Mouse (Mus musculus) common myeloid progenitor, adult 5-6 weeks (primary cell): Measurements from ENCODE around the gene Tkfc. TPM values are rescaled to one million over a fixed set of nuclear protein-coding genes. Genes with fewer than 3 reads are reported as not detected.
"Not testable (repeated sequence)": the region's sequence is repeated elsewhere in the genome, so short reads cannot be mapped to it uniquely, and the experiment has no call there.

Experiments
- ATAC-seq: replicated peaks from 2 replicates; pipeline ENCODE4 v1.8.0; 2016; ENCODE audit warnings: low read depth, mild to moderate bottlenecking, moderate TSS enrichment, inconsistent platforms; ENCODE audit not compliant: poor library complexity, severe bottlenecking
- total RNA-seq: library from RNA; stranded (forward); fragments of 200-1000, 187-1606 nt; gene quantifications from 2 replicates; pipeline ENCODE4 v1.2.3, GENCODE M21; 2017

Tkfc gene
- total RNA-seq, 1 experiment from 2014 or later, result 7.3 TPM

DNA sequence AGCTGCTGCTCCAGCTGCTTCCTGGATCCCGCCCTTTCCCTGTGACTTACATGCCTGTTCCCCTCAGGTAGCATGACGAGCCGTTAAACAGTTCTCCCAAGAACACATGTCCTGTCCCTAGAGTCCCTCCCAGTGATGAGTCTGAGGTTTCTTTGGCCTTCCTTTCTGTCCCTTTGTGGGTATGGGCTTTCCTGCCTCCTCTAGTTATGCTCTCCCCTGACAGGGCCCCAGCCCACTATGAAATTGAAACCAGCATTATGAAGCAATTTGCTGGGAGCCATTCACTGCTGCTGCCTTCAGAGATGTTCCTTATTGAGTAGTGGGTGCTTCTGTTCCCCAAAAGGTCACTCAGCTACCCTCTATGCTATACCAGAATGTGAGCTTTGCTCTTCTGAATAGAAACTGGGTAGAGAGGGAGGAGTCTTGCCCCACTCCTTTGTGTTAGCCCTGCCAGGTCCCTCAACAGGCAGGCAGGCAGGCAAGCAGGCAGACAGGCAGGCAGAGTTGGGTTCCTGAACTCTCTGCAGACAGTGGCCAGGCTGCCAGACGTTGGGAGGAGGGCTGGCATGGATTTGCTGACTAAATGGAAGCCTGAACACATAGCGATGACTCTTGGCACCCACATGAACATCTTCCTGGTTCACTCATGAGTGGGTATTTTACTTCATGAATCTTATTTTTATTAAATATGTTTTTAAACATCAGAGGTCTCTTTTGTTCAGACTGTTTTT lies 16.2 kb downstream of the Tkfc start:
- ATAC-seq, result peak; percentile 88

DNA sequence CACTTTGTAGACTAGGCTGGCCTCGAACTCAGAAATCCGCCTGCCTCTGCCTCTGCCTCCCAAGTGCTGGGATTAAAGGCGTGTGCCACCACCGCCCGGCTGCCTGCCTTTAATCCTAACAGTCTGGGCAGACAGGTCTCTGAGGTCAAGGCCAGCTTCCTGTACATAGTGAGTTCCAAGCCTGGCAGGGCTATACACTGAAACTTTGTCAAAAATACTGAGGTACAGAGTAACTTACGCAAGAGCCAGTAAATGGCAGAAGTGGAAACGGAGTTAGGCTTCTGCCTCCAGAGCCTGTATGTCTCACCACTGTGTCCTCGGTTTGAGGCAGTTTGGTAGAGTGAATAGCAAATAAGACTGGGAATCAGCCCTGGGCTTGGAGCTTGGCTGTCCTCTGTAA lies 18.2 kb downstream of the Tkfc start:
- peak; percentile 45 for ATAC-seq

DNA sequence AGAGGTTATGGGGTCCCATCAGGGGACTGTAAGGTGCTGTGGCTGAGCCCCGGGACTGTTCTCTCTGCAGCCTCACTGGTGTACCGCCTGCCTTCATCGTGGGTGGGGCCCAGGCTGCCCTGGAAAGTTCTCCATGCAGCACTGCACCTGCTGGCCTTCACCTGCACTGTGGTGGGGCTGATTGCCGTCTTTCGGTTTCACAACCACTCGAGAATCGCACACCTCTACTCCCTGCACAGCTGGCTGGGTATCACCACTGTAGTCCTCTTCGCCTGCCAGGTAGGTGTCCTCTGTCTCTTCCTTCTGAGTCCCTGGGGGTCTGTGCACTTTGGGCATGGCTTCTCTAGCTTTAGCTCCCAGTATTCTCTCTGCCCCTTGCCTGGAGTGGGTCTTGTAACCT lies 20.3 kb downstream of the Tkfc start:
- ATAC-seq, result no peak

DNA sequence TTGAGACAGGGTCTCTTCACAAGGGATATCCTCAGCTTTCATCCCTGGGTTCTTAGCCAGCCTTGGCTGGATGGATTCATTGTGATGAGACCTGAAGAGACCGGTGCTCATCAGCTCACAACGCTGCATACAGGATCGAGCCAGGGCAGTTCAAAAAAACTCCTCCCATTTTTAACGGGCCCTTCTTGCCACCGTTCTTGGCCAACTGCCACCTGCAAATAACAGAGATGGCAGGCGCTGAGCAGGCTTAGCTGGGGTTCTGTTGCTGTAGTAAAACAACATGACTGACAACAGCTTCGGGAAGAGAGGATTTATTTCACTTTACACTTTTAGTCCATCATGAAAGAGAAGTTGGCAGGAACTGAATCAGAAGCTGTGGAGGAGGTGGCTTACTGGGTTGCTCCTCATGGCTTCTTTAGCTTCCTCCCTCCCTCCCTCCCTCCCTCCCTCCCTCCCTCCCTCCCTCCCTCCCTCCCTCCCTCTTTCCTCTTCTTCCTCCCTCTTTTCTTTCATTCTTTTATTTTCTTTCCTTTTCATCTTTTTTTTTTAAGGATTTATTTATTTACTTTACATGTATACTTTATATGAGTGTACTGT lies 21.8 kb downstream of the Tkfc start:
- ATAC-seq, result no peak

DNA sequence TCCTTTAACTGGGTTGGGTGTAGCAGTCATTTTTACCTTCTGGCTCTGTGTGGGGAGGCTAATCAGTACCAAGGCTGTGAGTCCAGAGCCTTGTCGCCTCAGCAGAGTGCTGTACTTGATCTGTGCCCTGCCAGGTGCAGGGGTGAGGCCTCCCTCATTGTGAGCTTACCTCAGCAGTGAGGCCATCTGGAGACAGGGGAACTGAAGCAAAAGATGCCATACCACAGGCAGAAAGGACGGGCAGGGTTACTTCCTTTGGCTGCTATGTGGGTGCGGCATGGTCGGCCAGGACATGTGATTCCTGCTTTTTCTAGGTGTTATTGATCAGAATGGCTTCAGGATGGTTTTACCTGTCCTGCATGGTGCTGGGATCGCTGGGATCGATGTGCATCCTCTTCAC lies 23.5 kb downstream of the Tkfc start:
- 0 out of 2 replicates have a peak, but pooled peaks have one; percentile 9 for ATAC-seq

DNA sequence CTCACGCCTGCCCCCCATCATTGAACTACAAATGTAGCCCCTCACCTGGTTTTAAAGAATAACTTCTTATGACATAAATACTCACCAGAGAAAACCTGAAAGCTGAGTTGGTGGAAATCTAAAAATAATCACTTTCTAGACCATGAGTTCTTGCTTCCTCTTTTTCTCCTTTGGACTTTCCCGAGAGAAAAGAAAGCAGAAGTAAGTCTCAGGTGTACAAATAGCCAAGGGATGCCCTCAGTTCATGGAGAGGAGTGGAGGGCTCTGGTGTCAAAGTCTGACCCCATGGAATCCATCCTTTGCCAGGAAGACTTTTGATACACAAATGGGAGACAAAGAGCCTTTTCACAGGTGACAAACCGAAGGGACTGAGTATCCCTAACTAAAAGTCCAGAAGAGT lies 24.7 kb downstream of the Tkfc start:
- ATAC-seq, result 0 out of 2 replicates have a peak, but pooled peaks have one; percentile 11

DNA sequence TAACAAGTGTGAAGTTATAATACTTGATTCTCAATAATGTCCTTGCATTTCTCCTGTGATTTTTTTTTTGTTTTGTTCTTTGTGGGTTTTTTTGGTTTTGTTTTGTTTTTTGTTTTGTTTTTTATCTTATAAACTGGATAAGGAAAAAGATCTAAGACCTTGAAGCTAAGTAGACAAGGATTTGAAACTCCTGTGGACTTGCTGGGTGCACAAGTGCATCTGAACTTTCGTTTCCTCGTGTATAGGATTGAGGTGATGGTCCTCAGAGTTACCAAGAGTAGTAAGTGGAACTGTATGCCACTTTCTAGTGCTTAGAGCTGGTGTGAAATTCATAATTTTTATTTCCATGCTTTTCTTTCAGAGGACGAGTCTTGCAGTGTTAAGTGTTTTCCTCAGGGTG lies 25.4 kb downstream of the Tkfc start:
- no peak for ATAC-seq

DNA sequence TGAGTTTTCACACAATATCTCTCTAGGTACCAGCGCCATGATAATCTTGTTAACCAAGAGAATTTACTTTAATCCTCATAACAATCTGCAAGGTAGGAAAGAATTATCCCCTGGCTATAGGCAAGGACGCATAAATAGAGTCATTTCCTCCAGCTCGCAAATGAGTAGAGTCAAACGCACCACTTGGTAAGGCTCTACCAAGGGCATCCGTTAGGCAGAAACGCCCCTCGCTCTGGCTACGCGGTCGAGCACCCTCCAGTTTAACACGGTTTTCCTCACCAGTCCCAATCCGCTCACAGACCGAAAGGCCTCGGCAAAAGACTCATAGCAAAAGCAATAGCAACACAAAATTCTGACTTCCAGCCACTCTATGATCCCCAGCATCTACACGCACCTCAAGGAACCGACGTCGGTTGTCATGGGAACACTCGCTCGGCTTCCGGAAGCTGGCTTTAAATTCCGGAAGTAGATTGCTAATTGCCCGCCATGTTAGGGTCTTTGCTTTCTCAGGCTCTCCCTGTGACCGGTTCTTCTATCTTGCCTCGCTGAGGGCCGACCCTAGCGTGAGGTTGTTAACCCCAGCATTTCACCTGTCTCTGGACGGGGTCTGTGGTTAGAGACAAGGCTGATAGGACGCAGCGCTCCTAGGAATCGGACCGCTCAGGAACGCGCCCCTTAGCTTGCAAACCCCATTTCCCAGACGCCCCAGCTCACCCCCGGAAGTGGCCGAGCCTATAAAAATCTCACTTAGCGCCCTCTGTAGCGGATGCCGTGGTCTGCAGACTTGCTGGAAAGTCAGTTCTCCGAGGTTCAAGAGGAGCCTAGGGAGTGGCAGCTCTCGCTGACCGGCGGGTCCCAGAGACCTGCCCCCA lies 28.5 kb downstream of the Tkfc start, which contains the start of the genes Cyb561a3 and Tmem138:
TSS of gene Cyb561a3 (plus strand) at position 483 of the 872 bp plus-strand sequence.
TSS of gene Tmem138 (minus strand) at position 673 of the 872 bp plus-strand sequence.
- ATAC-seq, result peak; percentile 95

DNA sequence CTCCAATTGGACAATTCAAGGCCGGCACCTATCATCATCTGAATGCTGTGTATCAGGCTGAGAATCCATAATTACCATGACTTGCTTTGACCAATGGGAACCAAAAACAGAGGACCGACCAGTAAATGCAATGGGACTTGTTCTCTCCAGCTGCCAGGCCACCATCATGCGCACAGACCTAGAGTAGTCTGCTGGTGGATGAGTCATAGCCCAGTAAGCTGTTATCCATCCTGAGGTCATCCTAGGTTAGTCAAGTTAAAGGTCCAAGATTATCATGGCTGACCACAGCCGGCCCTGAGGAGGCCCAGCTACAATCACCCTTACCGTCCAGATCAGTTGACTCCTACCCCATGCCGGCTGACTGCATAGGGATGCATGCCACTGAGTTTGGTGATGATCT lies 35.8 kb downstream of the Tkfc start:
- no peak for ATAC-seq

DNA sequence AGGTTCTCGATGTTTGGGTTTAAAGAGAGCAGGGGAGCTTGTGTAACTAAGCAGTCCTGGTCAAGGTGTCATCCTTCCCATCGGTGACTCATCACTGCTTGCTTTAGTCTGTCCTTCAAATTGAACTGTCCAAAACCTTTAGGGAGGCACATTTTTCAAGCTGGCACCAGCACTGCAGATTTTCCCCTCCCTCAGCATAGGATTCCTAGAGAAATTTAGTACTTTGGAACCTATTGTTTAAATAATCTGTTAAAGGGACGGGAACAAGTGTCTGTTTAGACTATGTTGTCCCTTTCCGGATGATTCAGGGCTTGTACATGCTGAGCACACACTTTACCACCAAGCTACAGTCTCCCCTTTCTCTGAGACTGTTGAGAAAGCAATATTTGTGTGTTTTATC lies 40.2 kb downstream of the Tkfc start:
- ATAC-seq, result no peak

DNA sequence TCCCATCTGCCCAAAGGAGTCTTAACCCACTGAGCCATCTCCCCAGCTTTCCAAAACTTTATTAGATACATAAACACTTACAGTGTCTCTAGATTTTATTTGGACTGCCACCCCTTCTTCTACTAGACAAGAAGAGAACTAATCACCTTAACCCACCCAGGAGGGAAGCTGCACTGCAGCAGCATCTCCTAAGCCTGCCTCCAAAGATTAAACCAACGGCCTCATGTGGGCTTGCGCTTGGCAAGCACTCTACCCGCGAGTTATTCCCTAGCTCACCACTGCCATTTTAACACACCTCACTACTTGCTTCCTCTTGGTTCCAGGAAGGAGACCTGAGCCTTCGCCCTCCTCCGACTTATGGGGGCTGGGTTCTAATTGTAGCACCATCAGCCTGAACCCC lies 41.2 kb downstream of the Tkfc start:
- ATAC-seq, result no peak

DNA sequence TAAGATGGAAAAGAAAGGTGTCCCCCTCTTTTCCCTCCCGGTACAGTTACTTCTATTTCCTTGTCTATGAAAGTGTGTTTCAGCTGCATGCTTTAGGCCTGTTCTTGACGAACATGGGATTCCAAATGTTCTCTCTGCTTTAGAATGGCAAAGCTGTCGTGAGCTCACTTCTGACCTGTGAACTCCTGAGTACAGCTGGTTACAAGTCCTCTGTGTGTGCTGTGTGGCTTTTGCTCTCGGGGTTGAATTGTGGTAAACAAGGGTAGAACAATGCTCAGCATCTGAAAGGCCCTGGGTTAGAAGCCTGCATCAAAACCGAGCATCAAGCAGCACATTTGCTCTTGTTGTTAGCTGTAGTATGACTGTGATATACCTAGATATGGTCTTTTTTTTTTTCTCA lies 43.1 kb downstream of the Tkfc start:
- ATAC-seq, result no peak

DNA sequence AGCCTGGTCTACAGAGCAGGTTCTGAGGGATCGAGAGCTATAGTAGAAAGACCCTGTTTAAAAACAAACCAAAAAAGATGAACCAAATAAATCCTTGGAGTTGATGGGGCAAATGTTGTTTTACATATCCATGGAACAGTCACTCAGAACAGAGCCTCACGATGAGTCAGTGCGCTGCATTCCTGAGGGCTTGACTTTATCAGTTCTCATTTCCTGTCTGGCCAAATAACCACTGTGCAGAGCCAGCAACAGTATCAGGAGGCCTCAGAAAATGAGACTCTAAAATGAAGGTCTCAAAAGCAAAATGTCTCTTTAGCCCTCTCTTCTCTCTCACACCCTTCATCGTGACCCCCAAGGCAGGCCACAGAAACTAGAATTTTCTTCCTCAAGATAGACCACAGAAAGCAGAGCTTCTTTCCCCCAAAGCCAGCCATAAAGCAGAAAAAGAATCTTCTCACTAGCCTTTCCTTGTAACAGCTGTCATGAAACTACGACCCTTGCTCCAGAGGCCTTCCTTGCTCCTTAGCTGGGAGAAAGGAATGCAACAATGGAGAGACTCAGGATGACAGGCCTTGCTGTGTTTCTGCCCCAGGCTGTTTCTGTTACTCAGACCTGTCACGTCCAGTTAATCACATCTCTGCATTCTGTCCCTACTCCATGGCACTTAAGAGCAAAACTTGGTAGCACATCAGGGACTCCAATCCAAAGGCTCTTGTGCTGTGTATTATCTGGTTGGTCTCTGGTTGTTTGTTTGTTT lies 43.7 kb downstream of the Tkfc start:
- ATAC-seq, result peak; percentile 82

DNA sequence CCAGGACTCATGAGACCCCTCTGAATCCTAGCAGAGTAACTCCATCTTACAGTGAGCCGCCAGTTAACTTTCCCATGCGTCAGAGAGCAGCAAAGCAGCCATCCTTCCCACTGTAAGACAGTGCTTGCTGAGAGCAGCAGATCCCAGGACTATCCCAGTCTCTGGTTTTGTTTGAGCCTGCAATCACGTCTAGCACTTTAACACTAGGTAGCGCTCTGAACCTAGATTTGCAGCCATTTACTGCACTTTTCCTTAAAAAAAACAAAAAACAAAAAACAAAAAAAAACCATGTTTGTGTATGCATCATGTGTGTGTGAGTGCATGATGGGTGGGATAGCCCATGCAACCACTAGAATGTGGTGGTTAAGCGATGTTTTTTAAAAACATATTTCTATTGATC lies 45.3 kb downstream of the Tkfc start:
- ATAC-seq, result no peak

DNA sequence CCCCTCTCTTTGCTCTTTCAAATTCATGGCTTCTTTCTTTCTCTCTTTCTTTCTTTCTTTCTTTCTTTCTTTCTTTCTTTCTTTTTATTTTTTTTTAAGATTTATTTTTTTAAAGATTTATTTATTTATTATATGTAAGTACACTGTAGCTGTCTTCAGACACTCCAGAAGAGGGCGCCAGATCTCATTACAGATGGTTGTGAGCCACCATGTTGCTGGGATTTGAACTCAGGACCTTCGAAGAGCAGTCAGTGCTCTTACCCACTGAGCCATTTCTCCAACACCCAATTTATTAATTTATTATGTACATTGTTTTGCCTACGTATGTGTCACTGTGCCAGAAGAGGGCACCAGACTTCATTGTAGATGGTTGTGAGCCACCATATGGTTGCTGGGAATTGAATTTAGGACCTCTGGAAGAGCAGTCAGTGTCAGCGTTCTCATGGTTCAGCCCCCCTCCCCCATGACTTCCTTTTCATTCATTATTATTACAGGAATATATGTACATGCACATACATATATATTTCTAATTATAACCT lies 47.5 kb downstream of the Tkfc start:
- ATAC-seq, result not testable (repeated sequence)

DNA sequence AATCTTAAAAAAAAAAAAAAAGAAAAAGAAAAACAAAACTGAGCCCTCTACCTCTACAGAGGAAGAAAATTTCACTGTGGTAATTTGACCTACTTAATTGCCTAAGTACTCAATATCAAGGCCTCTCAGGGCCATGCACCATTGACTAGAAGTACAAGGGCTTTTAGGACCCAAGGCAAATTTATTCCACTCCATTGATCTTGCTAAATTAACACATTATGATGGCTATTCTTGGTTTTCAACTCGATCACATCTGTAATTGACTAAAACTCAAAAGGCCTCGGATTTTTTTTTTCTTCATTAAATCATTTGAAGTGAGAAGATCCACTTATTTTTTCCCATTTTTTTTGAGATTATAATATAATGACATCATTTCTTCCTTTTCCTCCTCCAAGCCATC lies 48.0 kb downstream of the Tkfc start:
- no peak for ATAC-seq

DNA sequence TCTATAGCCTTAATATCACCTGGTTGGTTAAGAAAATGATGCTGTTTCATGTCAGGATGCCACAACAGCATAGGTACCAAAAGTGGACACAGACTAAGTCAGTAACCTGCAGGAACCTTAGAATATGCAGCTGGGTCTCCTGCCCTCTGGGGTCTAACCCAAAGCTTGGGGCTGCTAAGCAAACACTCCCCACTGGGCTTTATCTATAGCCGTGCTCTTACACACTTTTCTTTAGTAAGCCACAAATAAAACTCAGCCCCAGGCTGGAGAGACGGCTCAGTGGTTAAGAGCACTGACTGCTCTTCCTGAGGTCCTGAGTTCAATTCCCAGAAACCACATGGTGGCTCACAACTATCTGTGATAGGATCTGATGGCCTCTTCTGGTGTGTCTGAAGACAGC lies 48.5 kb downstream of the Tkfc start:
- no peak for ATAC-seq

DNA sequence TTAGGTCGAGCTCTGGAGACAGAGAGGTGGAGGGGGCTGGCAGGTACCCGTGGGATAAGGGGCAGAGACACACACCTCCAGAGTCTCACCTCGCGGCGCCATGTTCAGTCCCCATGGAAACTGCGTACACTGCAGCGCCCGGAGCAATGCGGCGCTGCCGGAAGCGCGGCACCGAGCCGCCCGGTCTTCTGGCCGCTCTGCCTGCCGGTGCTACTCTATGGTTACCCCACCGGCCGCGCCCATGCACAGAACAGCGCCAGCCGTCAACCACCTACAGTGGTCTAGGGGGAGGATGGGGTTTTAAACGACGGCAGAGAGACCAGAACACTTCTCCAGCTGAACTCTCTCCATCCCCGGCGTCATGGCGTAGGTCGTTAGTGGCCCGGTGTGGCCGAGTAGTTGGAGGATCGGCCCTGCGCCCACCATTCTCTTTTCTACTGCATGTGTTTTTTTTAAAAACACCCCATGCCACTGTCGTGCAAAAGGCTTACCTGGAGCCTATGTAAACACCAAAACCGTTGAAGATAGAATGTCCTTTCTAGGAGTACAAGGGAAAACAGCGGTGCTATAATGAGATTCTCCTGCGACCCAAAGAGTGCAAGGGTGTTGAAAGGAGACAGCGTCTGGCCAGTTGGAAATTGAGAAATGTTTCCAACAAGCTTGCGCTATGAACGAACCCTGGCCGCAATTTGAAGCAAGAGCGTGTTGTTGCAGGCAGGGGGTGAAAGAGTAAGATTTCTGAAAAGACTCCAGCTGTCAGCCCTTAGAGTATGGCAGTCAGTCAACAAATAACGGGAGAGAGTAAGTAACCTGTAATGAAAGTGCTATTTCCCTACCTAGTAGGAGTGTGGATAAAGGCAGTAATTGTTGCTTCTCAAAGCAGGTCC lies 49.6 kb downstream of the Tkfc start, which contains the start of gene Tmem216:
TSS of gene Tmem216 (minus strand) at position 615 of the 887 bp plus-strand sequence.
- peak; percentile 97 for ATAC-seq

DNA sequence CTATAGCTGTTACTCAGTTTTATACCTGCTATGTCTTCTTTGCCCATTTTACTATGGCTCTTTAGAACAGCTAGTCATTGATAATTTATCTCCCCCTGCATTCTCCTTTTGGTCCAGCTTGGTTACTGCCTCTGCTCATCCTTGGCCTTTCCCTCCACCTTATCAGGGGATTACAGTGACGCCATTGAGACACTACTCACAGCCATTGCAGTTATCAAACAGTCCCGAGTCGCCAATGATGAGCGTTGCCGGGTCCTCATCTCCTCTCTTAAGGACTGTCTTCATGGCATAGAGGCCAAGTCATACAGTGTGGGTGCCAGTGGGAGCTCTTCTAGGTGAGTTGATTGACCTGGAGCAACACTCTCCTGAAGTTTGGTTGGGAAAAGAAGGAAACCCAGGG lies 66.0 kb downstream of the Tkfc start:
- ATAC-seq, result no peak
